Mouse (Mus musculus): ENCODE results near the gene Otol1.

DNA sequence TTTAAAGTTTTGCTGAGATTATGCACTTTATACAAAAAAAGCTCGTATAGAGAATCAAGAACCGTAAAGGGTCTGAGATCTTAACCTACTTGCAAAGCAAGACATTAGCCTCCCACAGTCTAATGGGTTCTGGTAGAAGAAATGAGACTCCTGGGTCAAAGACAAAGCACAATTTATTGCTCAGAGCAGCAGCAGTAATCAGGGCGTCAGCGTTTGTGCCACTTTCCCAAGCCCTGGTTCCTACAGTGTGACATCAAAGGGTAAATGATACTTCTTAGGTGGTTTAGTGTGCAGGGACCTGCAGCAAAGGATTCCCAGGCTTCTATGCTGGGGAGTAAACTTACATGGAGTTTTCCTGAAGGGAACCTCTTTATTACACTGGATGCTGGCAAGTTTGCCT lies 13.6 kb upstream of the Otol1 start:
- TF ChIP-seq CTCF (IDR thresholded peaks at IDR 0.05; ENCODE audit: control insufficient read depth, insufficient read depth, insufficient replicate concordance, low read depth, low read length) (no peak), POLR2A (IDR thresholded peaks at IDR 0.05; ENCODE audit: control insufficient read depth, low read depth, low read length) (no peak)

Measured in testis, adult 2 months (tissue).